Mouse (Mus musculus) bone marrow, adult 2 months (tissue): Measurements from ENCODE around the gene Ptpre. TPM values are rescaled to one million over a fixed set of nuclear protein-coding genes. Genes with fewer than 3 reads are reported as not detected.
A peak's percentile ranks its signal among the peaks of the same experiment; 100 is the strongest.

ENCODE experiments used
- H3K27ac ChIP-seq: fragments of 200-500 bp; 2 replicates; pipeline ENCODE4 v1.5.1; 2012; ENCODE audit warnings: low read depth, mild to moderate bottlenecking, control low read depth, inconsistent platforms, low read length; ENCODE audit not compliant: control insufficient read depth, poor library complexity, insufficient read depth
- H3K4me1 ChIP-seq: fragments of 200-500 bp; 2 replicates; pipeline ENCODE4 v1.6.1; 2011; ENCODE audit warnings: low read length; ENCODE audit not compliant: control insufficient read depth, insufficient read depth
- H3K4me3 ChIP-seq: fragments of 200-500 bp; replicated peaks from 2 replicates; pipeline ENCODE3; 2011; ENCODE audit warnings: mild to moderate bottlenecking, low read depth, low read length, control low read depth; ENCODE audit not compliant: control insufficient read depth
- CTCF ChIP-seq: fragments of 200-500 bp; IDR thresholded peaks from 2 replicates; pipeline ENCODE4 v1.5.1; 2011; ENCODE audit warnings: low read length, control low read depth; ENCODE audit not compliant: control insufficient read depth, insufficient read depth
- POLR2A ChIP-seq: fragments of 200-500 bp; IDR thresholded peaks from 2 replicates; pipeline ENCODE4 v1.6.1; 2011; ENCODE audit warnings: low read depth, mild to moderate bottlenecking, control low read depth, low read length, borderline replicate concordance; ENCODE audit not compliant: control insufficient read depth
- WGBS: fragments of 180-500 bp; shearing (Covaris S2); methylation state at CpG from one replicate; pipeline ENCODE4 v1.1.7; 2018; 5-methylcytosine and 5-hydroxymethylcytosine counted together
- polyA plus RNA-seq: library from polyadenylated mRNA; stranded (reverse); fragments of >200 nt; gene quantifications from 2 replicates; pipeline ENCODE4 v1.2.4, GENCODE M21; 2011; ENCODE audit warnings: low replicate concordance; ENCODE audit not compliant: missing spikeins, insufficient read depth, insufficient read length

Ptpre gene
- polyA plus RNA-seq, 1 experiment = 27.7 TPM

DNA sequence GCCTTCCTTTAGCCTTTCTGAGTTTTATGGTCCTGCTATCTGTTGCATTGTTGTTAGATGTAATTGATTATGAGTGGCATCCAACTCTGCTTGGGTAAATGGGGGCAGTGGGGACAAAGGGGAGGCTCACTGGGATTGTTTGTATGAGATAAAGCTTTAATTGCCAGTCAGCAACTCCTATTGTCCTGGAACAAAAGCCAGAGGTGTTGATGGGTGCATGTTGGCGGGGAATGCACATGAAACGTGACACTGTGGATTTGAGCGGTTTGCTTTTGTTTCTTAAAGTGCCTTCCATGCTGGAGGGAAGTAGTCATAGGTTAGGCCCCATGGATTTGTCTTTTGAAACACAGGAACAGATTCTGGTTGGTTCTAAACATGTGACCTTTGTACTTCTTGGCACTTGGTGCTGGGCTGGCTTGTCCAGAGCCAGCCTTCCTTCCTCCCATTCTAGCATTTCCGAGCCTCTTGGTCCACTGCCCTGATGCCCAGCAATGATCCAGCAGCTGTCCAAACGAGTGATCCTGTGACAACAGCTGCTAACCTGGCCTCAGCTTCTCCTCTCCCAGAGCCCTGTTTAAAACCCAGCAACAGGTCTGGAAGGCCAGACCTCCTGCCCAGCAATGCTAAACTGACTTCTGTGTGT lies 65.7 kb downstream of the Ptpre start:
- peak overlapping the region; percentile 37; the same call in 1 of the 2 replicates for H3K27ac ChIP-seq

DNA sequence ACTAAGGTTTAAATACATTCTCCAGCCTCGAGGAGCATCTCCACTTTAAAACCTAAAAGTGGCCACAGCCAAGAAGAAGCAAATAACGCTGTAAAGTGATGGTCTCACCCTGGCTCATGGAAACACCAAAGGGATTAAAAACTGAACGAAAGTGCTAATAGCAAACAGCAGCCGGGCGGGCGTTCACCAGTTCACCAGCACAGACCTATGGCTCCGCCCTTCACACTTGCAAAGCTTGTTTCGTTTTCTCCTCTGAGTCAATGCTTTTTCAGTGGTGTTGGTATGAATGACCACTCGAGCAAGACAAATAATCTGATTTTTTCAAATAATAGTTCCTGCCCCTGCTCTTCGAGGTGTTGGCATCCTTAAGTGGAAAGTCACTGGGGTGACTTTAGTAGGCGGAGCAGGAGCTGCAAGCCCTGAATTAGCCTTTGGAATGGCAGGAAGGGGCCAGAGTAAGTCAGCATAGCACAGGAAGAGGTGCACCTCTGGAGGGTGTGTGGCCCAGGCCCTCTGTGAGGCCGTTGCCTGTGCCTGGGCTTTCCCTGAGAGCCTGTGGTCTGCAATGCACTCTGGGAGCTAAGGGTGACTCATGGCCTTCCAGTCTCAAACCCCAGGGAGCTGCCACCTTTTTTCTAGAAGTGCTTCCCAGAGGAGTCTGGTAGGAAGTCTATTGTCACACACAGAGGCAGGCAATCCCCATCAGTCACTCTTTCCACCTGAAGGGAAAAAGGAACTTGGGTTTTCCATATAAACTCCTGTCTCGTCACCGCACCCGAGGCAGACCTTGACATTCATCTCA lies 67.9 kb downstream of the Ptpre start:
- WGBS = 25% methylated on average over 15 of the region's 15 CpGs
- peak overlapping the region; percentile 29 for H3K4me3 ChIP-seq
- H3K27ac ChIP-seq = peak overlapping the region; percentile 66
- peaks cover 12% of the 10 kb centered on the region for H3K4me1 ChIP-seq
- TF ChIP-seq POLR2A = no peak
- no peak for TF ChIP-seq CTCF

More for the DNA sequence above, 65.7 kb downstream of the Ptpre start:
- 73% methylated on average over 5 of the region's 5 CpGs for WGBS
- TF ChIP-seq POLR2A (no peak), CTCF (no peak)
- H3K4me3 ChIP-seq = no peak overlapping the region
- peaks cover 14% of the 10 kb centered on the region for H3K4me1 ChIP-seq

DNA sequence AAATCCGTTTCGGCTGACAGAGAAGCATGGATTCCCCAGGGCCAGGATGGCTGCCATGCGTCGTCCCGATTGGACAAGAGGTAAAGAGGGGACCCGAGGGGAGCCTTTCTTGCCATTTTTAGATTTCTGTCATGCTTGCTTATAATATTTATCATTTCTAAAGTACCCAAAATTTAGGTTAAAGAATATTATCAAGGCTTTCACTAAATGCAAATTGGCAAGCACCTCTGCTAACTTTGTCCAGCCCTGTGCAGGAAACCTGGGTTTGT lies 68.5 kb downstream of the Ptpre start:
- H3K4me3 ChIP-seq = no peak overlapping the region
- peaks cover 12% of the 10 kb centered on the region for H3K4me1 ChIP-seq
- TF ChIP-seq POLR2A = no peak
- TF ChIP-seq CTCF = no peak
- no peak overlapping the region for H3K27ac ChIP-seq
- WGBS = 80% methylated on average over 6 of the region's 6 CpGs

DNA sequence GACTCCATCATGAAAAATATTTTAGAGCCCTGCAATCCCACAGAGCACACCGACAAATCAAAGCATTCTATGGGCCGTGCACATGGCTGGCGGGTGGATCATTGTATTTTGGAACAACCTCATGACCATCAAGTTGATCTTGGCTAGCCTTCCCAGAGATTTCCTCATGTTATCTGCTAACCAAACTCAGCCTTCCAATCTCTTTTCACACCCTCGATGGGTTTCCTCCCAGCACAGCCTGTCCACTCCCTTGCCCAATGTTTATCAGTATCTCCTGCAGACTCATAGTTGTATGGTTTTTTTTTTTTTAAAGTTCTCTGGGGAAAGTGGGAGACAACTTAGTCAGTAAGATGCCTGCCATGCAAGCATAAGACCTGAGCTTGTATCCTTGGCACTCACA lies 70.9 kb downstream of the Ptpre start:
- Histone ChIP-seq H3K4me1 (peaks cover 5% of the 10 kb centered on the region), H3K4me3 (no peak overlapping the region), H3K27ac (no peak overlapping the region)
- WGBS = 47% methylated on average over 4 of the region's 4 CpGs
- TF ChIP-seq POLR2A = no peak
- TF ChIP-seq CTCF = no peak

DNA sequence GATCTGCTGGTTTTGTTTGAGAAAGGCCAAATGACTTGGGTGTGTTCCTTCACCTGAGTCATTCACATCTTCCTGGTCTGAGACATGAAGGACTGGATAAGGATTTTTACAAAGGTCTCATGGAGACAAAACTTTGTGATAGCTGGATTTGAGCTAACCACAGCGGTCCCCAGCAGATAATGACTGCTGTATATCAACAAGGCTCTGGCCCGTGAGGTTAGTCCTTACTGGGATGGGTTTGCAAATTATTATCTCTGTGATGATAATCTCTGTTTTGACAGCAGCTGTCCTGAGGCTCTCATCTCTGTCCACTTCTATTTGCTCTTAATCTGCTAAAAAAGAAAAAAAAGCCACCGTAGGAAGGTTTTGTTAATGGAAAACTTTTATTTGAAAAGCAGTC lies 71.7 kb downstream of the Ptpre start:
- H3K4me3 ChIP-seq = no peak overlapping the region
- no peak overlapping the region for H3K27ac ChIP-seq
- 56% methylated on average over 3 of the region's 3 CpGs for WGBS
- peaks cover 5% of the 10 kb centered on the region for H3K4me1 ChIP-seq
- no peak for TF ChIP-seq POLR2A
- TF ChIP-seq CTCF = no peak

DNA sequence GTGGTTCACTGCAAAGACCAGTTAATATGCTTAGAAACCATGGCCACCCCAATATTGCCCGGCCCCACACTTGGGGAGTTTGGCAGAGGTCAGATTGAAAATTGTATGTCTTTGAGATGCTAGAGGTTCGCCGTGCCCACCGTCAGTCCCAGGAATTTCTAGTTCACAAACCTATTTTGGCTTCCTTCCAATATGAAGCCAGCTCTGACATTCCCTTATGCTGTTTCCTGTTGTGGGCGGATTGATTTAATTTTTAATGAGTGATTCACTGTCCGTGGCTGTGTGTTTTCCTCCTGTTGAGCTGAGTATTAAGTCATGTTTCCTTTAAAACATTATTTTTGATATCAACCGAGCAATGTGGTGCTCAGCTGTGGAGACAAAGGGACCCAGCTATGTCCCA lies 72.4 kb downstream of the Ptpre start:
- TF ChIP-seq CTCF = no peak
- TF ChIP-seq POLR2A = no peak
- Histone ChIP-seq H3K4me3 (no peak overlapping the region), H3K4me1 (peaks cover 5% of the 10 kb centered on the region), H3K27ac (no peak overlapping the region)
- WGBS = 55% methylated on average over 7 of the region's 7 CpGs

DNA sequence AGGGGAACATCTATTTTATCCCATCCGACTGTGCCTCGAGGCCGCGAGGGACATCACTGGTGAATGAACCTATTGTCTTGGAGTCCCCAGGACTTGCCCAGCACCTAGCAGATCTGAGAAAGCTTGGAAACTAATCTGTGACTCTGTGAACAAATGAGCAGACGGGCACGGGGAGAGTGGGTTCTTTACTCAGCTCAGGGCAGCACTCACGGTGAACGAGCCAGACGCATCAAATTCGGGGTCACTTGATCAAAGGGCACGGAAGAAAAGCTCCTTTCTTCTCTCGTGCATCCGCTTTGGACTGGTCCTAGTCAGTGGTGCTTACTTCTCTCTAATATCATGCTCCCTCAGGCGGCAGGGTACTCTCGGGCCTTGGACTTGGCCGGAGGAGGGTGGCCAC lies 75.0 kb downstream of the Ptpre start:
- 95% methylated on average over 16 of the region's 16 CpGs for WGBS
- Histone ChIP-seq H3K4me1 (peaks cover 2% of the 10 kb centered on the region; the same call in 1 of the 2 replicates), H3K4me3 (no peak overlapping the region), H3K27ac (no peak overlapping the region)
- TF ChIP-seq CTCF (no peak), POLR2A (no peak)

DNA sequence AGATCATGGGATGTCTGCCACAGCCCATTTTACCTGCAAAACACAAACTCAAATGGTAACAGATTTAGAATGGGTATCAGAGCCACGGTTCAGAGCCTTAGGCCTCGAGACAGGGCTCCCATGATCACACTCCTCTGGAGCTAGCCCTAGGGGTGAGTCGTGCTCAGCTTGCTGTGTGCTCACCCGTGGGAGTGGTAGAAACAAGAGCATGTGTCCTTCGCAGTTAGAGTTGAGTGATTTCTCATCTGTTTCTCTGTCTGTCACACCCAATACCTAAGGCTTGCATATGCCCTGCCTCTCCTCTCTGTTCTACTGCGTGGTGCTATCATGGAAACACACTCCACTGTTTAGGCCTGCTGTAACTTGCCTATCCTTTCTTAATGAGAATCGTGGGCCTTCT lies 75.5 kb downstream of the Ptpre start:
- no peak for TF ChIP-seq CTCF
- TF ChIP-seq POLR2A = no peak
- 81% methylated on average over 7 of the region's 7 CpGs for WGBS
- Histone ChIP-seq H3K27ac (no peak overlapping the region), H3K4me1 (peaks cover 2% of the 10 kb centered on the region; the same call in 1 of the 2 replicates), H3K4me3 (no peak overlapping the region)
